Mouse (Mus musculus): ENCODE measurements around the gene Klhl30.

GRCm38 (mm10) chr1:91352277-91352676 lies 1.5 kb downstream of the Klhl30 start:
- TF ChIP-seq CTCF (IDR thresholded peaks at IDR 0.05; ENCODE audit: insufficient read depth, low read depth, low read length) (no peak), POLR2A (IDR thresholded peaks at IDR 0.05; ENCODE audit: insufficient read depth, low read depth, low read length) (no peak)

Measured in olfactory bulb, adult 2 months (tissue).